Mouse (Mus musculus): Measurements from ENCODE around the gene Rpf2. TPM values are rescaled to one million over a fixed set of nuclear protein-coding genes. Genes with fewer than 3 reads are reported as not detected.

The Rpf2 gene
- polyA plus RNA-seq, 1 experiment from 2014 or later = 52.4 TPM

GRCm38 (mm10) chr10:40189689-40190088, 57.1 kb downstream of the Rpf2 start:
- no peak overlapping the region for H3K4me2 ChIP-seq (ENCODE audit: low read depth, low read length)
- no peak for ATAC-seq (ENCODE audit: low read depth)
- peaks cover 3% of the 10 kb centered on the region; the same call in 1 of the 2 replicates for H3K27me3 ChIP-seq (ENCODE audit: control insufficient read depth, insufficient read depth, low read depth, low read length)
- WGBS = 83% methylated on average over 2 of the region's 2 CpGs
- H3K36me3 ChIP-seq (ENCODE audit: control insufficient read depth, insufficient read depth, low read length) = no peaks in the 10 kb centered on the region
- no peak overlapping the region for H3K4me3 ChIP-seq (ENCODE audit: low read length)
- H3K27ac ChIP-seq (ENCODE audit: low read length) = no peak overlapping the region
- no peak overlapping the region for H3K9ac ChIP-seq (ENCODE audit: low read length)
- no peaks in the 10 kb centered on the region for H3K4me1 ChIP-seq (replicated peaks; ENCODE audit: control insufficient read depth, insufficient read depth, low read length)
- no peaks in the 10 kb centered on the region for H3K9me3 ChIP-seq (ENCODE audit: control insufficient read depth, low read length)

GRCm38 (mm10) chr10:40188831-40189230, 58.0 kb downstream of the Rpf2 start:
- Histone ChIP-seq H3K9me3 (ENCODE audit: control insufficient read depth, low read length) (no peaks in the 10 kb centered on the region), H3K4me2 (ENCODE audit: low read depth, low read length) (no peak overlapping the region), H3K36me3 (ENCODE audit: control insufficient read depth, insufficient read depth, low read length) (no peaks in the 10 kb centered on the region), H3K27me3 (ENCODE audit: control insufficient read depth, insufficient read depth, low read depth, low read length) (peaks cover 3% of the 10 kb centered on the region; the same call in 1 of the 2 replicates), H3K27ac (ENCODE audit: low read length) (no peak overlapping the region), H3K4me3 (ENCODE audit: low read length) (no peak overlapping the region), H3K9ac (ENCODE audit: low read length) (no peak overlapping the region), H3K4me1 (replicated peaks; ENCODE audit: control insufficient read depth, insufficient read depth, low read length) (no peaks in the 10 kb centered on the region)
- WGBS = 79% methylated on average over 3 of the region's 3 CpGs
- no peak for ATAC-seq (ENCODE audit: low read depth)

- peaks cover 3% of the 10 kb centered on the region; the same call in 1 of the 2 replicates for H3K27me3 ChIP-seq (ENCODE audit: control insufficient read depth, insufficient read depth, low read depth, low read length)
- H3K36me3 ChIP-seq (ENCODE audit: control insufficient read depth, insufficient read depth, low read length) = no peaks in the 10 kb centered on the region
- no peak overlapping the region for H3K4me2 ChIP-seq (ENCODE audit: low read depth, low read length)
- H3K4me1 ChIP-seq (replicated peaks; ENCODE audit: control insufficient read depth, insufficient read depth, low read length) = no peaks in the 10 kb centered on the region
- no peak overlapping the region for H3K9ac ChIP-seq (ENCODE audit: low read length)
- no peak overlapping the region for H3K4me3 ChIP-seq (ENCODE audit: low read length)
- ATAC-seq (ENCODE audit: low read depth) = no peak
- H3K9me3 ChIP-seq (ENCODE audit: control insufficient read depth, low read length) = no peaks in the 10 kb centered on the region
- no peak overlapping the region for H3K27ac ChIP-seq (ENCODE audit: low read length)
Observed at GRCm38 (mm10) chr10:40185956-40186355, 60.9 kb downstream of the Rpf2 start.

- H3K4me3 ChIP-seq (ENCODE audit: low read length) = no peak overlapping the region
- no peaks in the 10 kb centered on the region for H3K9me3 ChIP-seq (ENCODE audit: control insufficient read depth, low read length)
- no peak overlapping the region for H3K9ac ChIP-seq (ENCODE audit: low read length)
- no peaks in the 10 kb centered on the region for H3K36me3 ChIP-seq (ENCODE audit: control insufficient read depth, insufficient read depth, low read length)
- no peak overlapping the region for H3K4me2 ChIP-seq (ENCODE audit: low read depth, low read length)
- no peak overlapping the region for H3K27ac ChIP-seq (ENCODE audit: low read length)
- peaks cover 7% of the 10 kb centered on the region for H3K4me1 ChIP-seq (replicated peaks; ENCODE audit: control insufficient read depth, insufficient read depth, low read length)
- 0 out of 2 replicates have a peak, but pooled peaks have one; percentile 27 for ATAC-seq (ENCODE audit: low read depth)
- H3K27me3 ChIP-seq (ENCODE audit: control insufficient read depth, insufficient read depth, low read depth, low read length) = no peaks in the 10 kb centered on the region
- 50% methylated on average over 2 of the region's 2 CpGs for WGBS
Observed at GRCm38 (mm10) chr10:40180011-40180410, 66.8 kb downstream of the Rpf2 start.

- Histone ChIP-seq H3K27ac (ENCODE audit: low read length) (no peak overlapping the region), H3K9ac (ENCODE audit: low read length) (no peak overlapping the region), H3K9me3 (ENCODE audit: control insufficient read depth, low read length) (no peaks in the 10 kb centered on the region), H3K27me3 (ENCODE audit: control insufficient read depth, insufficient read depth, low read depth, low read length) (no peaks in the 10 kb centered on the region), H3K4me3 (ENCODE audit: low read length) (no peak overlapping the region), H3K36me3 (ENCODE audit: control insufficient read depth, insufficient read depth, low read length) (no peaks in the 10 kb centered on the region), H3K4me2 (ENCODE audit: low read depth, low read length) (no peak overlapping the region), H3K4me1 (replicated peaks; ENCODE audit: control insufficient read depth, insufficient read depth, low read length) (peaks cover 7% of the 10 kb centered on the region)
- ATAC-seq (ENCODE audit: low read depth) = no peak
- 92% methylated on average over 5 of the region's 5 CpGs for WGBS
Observed at GRCm38 (mm10) chr10:40179142-40179541, 67.7 kb downstream of the Rpf2 start.

- Histone ChIP-seq H3K9ac (ENCODE audit: low read length) (no peak overlapping the region), H3K36me3 (ENCODE audit: control insufficient read depth, insufficient read depth, low read length) (no peaks in the 10 kb centered on the region), H3K4me3 (ENCODE audit: low read length) (no peak overlapping the region), H3K9me3 (ENCODE audit: control insufficient read depth, low read length) (no peaks in the 10 kb centered on the region), H3K27me3 (ENCODE audit: control insufficient read depth, insufficient read depth, low read depth, low read length) (no peaks in the 10 kb centered on the region), H3K4me1 (replicated peaks; ENCODE audit: control insufficient read depth, insufficient read depth, low read length) (peaks cover 7% of the 10 kb centered on the region), H3K4me2 (ENCODE audit: low read depth, low read length) (no peak overlapping the region; the same call in 1 of the 2 replicates), H3K27ac (ENCODE audit: low read length) (no peak overlapping the region)
- WGBS = 20% methylated on average over 6 of the region's 6 CpGs
- peak; percentile 87 for ATAC-seq (ENCODE audit: low read depth)
Observed at GRCm38 (mm10) chr10:40177323-40177962, 69.4 kb downstream of the Rpf2 start.

Other genes with a start within 250 kb of the Rpf2 start
- 0.13 and 0.33 TPM in 2 replicates for gene Mfsd4b1, start 221.8 kb downstream of the Rpf2 start, polyA plus RNA-seq (2015; fragmentation: Nextera tagmentation; extraction: Ambion mirVana)
- 5.0 and 7.8 TPM in 2 replicates for gene Slc16a10, start 104.8 kb downstream of the Rpf2 start, polyA plus RNA-seq (2015; fragmentation: Nextera tagmentation; extraction: Ambion mirVana)
- 77.4 and 82.7 TPM in 2 replicates for gene Gtf3c6, start 11.1 kb upstream of the Rpf2 start, polyA plus RNA-seq (2015; fragmentation: Nextera tagmentation; extraction: Ambion mirVana)
- 49.0 and 53.2 TPM in 2 replicates for gene Amd1, start 55.1 kb upstream of the Rpf2 start, polyA plus RNA-seq (2015; fragmentation: Nextera tagmentation; extraction: Ambion mirVana)
- 9.8 and 11.3 TPM in 2 replicates for gene Cdk19, start 92.5 kb upstream of the Rpf2 start, polyA plus RNA-seq (2015; fragmentation: Nextera tagmentation; extraction: Ambion mirVana)